Mouse (Mus musculus): ENCODE data around the gene Naa38.

Gene Naa38

DNA sequence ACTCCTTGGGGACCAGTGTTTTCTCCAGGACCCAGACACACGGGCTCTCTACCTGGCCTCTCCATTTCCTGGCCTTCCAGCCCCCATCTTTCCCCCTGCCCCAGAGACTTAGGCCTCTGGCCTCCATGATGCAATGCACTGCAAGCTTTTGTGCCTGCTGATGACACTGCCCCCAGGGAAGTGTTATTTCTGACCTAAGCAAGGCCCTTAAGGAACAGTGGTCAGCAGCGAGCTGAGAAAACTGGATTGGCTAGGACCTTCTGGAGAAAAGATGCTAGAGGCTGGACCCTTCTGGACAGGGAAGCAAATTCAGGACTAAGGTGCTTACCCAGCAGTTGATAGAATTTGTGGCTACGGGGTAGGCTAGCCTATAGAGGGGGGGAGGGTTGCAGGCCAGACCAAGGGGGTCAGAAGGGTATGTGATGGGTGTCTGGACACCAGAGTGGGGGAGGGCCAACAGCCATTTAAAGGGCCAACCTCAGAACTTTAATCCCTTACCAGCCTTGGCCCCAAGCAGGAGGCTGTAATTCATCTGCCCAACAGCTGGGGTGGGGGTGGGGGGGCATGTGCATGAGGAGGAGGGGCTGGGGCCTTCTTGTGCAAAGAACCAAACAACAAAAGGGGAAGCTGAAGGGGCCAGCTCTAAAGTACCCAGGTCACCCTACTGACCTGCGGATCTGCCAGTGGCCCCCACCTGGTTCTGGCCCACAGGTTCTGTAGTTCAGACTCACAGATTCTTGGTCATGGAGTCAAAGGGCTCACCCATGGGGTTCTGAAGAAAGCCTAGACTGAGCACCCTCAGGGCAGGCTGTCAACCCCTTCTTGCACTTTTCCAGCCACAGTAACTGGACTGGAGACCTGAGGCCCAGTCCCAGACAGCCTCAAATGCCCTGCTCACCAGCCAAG is 19.4 kb downstream of the Naa38 start:
- peak; percentile 9 for DNase-seq (ENCODE audit: low spot score)

- DNase-seq (ENCODE audit: low spot score), result peak; percentile 68
These were observed 20.0 kb downstream of the Naa38 start for GRCm38 (mm10) chr11:69415327-69415667.

DNA sequence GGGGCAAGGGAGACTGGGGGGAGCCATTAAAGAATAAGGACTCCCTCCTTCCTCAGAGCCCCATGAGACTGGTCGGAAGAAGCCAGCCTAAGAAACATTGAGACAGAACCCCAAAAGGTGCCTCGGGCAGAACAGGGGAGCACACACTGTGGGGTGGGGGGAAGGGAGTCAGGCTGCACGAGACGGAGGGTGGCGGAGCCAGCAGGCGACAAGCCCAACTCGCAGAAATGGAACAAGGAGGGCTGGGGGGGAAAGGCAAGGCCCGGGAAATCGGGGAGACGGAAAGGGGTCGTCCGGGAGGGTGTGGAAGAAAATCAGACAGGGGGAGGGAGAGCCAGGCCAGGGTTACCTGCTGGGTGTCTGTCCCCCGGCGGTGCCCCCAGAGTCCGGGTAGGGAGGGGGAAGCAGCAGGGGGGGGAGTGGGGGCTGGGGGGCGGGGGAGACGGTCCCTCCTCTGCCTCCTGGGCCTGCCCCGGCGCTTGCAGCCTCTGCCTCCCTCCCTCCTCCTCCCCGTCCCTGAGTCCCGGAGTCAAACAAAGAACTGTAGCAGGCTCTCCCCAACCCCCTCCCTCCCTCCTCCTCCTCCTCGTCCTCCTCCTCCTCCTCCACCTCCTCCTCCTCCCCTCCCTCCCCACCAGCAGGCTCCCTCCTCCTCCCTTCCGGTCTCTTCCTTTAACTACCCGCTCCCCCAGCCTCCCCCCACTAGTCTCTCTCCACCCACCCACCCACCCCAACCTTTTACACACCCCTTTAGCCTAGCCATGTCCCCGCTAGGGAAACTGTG is 20.6 kb downstream of the Naa38 start:
- peak; percentile 71 for DNase-seq (ENCODE audit: low spot score)

DNA sequence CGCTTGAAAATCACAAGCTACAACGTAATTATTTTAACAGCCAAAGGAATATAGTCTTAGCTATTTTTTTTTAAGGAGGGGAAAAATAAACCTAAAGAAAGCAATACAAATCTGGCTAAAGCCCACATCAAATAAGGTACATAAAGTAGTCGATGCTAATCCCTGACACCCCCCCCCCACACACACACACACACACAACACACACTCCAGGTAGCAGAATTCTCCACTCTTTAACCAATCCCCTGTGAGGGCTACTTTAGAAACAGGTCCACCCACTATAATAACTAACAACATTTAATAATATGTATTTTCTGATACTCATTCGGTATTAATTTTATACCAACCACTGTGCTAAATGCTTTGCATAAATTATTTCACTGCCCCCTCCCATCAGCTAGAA is 21.2 kb downstream of the Naa38 start:
- DNase-seq (ENCODE audit: low spot score), result no peak

DNA sequence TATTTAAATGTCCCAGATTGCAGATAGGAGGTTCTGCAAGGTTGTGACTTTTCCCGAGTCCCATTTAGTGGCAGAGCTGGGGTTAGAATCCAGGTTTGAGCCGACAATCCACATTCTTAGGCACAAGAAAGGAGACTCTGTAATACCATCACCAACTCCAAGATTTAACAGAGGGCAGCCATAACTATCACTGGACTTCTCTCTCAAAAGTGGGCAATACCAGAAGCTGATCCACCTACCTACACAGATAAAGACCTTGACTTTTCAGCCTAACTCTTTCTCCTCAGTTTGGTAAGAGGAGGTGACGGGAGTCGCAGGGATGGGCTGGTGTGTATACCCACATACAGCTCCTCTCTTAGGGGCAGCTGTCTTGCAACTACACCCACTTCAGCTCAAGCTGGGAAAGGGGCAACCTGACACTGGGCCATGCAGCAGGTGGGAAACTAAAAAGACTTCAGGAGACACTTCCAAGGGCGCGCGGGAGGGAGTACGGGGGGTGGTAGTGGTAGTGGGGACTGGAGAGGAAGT is 21.7 kb downstream of the Naa38 start:
- DNase-seq (ENCODE audit: low spot score), result peak; percentile 7

GRCm38 (mm10) chr11:69417449-69418384 is 22.4 kb downstream of the Naa38 start:
- peak; percentile 94 for DNase-seq (ENCODE audit: low spot score)

DNA sequence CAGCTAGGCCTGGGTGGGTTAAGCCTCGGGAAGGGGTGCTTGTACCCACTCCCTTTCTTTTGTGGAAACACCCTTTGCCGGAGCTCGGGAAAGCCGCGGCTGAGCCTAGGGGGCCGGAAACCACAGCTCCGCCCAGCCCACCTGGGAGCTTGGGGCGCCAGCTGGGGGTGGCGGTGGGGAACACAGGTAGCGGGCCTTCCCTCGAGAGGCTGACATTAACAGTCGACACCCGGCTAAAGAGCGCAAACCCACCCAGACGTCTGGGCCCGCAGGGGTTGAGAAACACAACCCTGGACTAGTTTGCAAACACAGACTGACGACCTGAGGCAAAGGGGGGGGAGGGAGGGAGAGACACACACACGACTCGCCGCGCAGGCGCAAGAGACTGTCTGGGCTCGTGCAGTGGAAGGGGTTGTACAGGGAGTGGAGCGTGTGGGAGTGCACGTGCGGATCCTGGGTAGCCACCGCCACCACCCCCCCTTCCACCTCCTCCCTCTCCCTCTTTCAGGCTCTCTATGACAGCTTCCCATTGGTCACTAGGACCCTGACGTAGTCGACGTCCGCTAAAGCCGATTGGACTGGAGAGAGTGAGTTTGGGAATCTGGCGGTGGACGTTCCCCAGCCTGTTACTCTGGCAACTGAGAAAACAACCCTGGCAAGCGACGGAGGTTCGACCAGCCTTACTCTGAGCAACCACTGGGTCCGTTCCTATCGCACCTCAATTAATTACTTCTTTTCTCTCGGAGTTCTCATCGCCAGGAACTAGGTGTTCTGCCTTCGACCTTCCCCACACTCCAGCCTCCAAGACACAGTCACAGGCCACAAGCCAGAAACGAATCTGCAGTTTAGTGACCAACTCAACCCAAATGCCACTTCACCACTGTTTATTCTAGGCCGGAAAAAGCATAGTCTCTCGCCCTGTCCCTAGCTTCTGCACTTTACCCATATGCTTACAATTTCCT is 23.5 kb downstream of the Naa38 start:
- DNase-seq (ENCODE audit: low spot score), result peak; percentile 88

GRCm38 (mm10) chr11:69419443-69419812 is 24.1 kb downstream of the Naa38 start:
- DNase-seq (ENCODE audit: low spot score), result peak; percentile 34

- peak; percentile 62 for DNase-seq (ENCODE audit: low spot score)
These were observed 24.7 kb downstream of the Naa38 start for GRCm38 (mm10) chr11:69419813-69420553.

- DNase-seq (ENCODE audit: low spot score), result no peak
These were observed 25.3 kb downstream of the Naa38 start for GRCm38 (mm10) chr11:69420554-69421000.

GRCm38 (mm10) chr11:69421131-69421977 is 26.1 kb downstream of the Naa38 start:
- peak; percentile 14 for DNase-seq (ENCODE audit: low spot score)

DNA sequence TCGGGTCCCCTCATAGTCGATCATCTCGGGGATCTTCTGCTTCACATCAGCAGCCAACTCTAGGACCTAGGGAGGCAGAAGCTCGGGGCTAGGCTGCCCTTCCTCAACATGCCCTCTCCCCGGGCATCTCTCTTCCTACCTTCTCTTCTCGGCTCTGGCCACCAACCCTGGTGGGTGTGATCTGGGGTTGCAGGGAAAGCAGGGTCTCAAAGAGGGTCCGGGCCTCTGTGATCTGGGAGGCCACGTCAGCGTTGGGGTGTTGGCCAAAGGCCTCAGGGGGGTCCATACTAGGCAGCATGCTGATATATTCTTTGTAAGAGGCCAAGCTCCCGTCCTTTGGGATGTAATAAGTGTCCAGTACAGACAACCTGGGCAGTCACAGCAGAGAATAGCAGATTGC is 27.6 kb downstream of the Naa38 start:
- DNase-seq (ENCODE audit: low spot score), result peak; percentile 6

- DNase-seq (ENCODE audit: low spot score), result no peak
These were observed 28.6 kb downstream of the Naa38 start for GRCm38 (mm10) chr11:69423885-69424284.

- no peak for DNase-seq (ENCODE audit: low spot score)
These were observed 31.0 kb downstream of the Naa38 start for GRCm38 (mm10) chr11:69426246-69426645.

DNA sequence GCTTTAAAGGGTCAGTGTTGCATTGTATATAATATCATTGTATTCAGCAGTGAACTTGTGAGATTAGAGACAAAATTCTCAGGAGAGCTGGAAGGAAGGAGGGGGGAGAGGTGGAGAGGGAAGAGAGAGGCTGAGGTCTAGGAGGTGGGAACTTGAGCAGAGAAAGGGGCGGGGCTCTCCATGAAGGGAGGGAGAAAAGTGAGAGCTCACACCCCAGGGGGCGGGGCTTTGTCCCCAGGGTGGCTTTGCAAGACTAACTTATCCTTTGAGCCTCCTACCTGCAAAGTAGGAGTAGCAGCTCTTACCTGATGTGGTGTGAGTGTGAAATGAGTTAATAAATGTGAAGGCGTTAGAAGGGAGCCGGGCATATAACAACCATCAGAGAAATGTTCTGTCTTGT is 33.5 kb downstream of the Naa38 start:
- peak; percentile 51 for DNase-seq (ENCODE audit: low spot score)

DNA sequence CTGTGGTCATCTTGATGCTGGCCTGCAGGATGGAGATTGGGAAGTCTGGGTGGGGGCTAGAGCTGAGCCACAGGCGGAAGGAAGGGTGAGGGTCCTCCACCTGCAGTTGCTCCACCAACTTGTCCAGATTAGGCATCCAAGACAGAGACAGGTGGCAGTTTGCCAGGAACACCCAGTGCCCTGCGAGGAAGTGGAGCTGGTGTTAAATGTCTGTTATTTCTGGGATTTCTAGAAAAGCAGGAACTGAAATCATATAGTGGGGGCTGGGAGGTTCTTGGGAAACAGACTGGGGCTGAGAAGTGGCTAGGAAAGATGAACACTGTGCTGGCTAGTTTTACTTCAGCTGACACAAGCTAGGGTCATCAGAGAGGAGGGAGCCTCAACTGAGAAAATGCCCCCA is 34.0 kb downstream of the Naa38 start:
- no peak for DNase-seq (ENCODE audit: low spot score)

DNA sequence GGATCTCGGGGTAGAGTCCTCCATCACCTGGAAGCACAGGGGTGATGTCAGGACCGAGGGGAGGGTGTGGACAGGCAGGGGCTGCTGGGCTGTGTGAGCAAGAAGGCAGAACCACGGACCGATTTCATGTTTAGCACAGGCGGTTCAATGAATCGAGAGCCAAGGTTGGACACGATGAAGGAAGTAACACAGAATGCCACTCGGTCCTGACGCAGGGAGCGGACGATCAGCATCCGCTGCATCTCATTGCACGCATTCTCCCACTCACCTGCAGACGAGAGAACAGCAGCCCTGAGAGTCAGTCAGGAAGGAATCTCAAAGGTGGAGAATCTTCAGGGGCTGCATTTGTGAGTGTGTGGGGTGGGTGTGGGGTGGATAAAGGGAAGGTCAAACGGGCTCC is 35.3 kb downstream of the Naa38 start:
- no peak for DNase-seq (ENCODE audit: low spot score)

GRCm38 (mm10) chr11:69431829-69432639 is 36.7 kb downstream of the Naa38 start:
- peak; percentile 56 for DNase-seq (ENCODE audit: low spot score)

Data from ovary, postnatal 36 days (tissue).